Mouse (Mus musculus): Measurements from ENCODE around the gene Rabif.
"Not testable (repeated sequence)": the region's sequence is repeated elsewhere in the genome, so short reads cannot be mapped to it uniquely, and the experiment has no call there.

Gene Rabif

GRCm38 (mm10) chr1:134512183-134512582, 17.7 kb downstream of the Rabif start:
- DNase-seq (ENCODE audit: extremely low read depth, insufficient read length, low spot score): no peak

GRCm38 (mm10) chr1:134512584-134512983, 18.1 kb downstream of the Rabif start:
- DNase-seq (ENCODE audit: extremely low read depth, insufficient read length, low spot score): no peak

GRCm38 (mm10) chr1:134513312-134513860, 18.9 kb downstream of the Rabif start:
- peak; percentile 14 for DNase-seq (ENCODE audit: extremely low read depth, insufficient read length, low spot score)

- DNase-seq (ENCODE audit: extremely low read depth, insufficient read length, low spot score): no peak
Observed at GRCm38 (mm10) chr1:134513876-134514590, 19.6 kb downstream of the Rabif start.

- DNase-seq (ENCODE audit: extremely low read depth, insufficient read length, low spot score): no peak
Observed at GRCm38 (mm10) chr1:134515891-134516290, 21.4 kb downstream of the Rabif start.

- no peak for DNase-seq (ENCODE audit: extremely low read depth, insufficient read length, low spot score)
Observed at GRCm38 (mm10) chr1:134516491-134517198, 22.2 kb downstream of the Rabif start.

- DNase-seq (ENCODE audit: extremely low read depth, insufficient read length, low spot score): not testable (repeated sequence)
Observed at GRCm38 (mm10) chr1:134517841-134518240, 23.4 kb downstream of the Rabif start.

- DNase-seq (ENCODE audit: extremely low read depth, insufficient read length, low spot score): peak; percentile 14
Observed at GRCm38 (mm10) chr1:134518677-134519076, 24.2 kb downstream of the Rabif start.

GRCm38 (mm10) chr1:134519201-134519600, 24.8 kb downstream of the Rabif start:
- not testable (repeated sequence) for DNase-seq (ENCODE audit: extremely low read depth, insufficient read length, low spot score)

GRCm38 (mm10) chr1:134520001-134520721, 25.7 kb downstream of the Rabif start:
- no peak for DNase-seq (ENCODE audit: extremely low read depth, insufficient read length, low spot score)

GRCm38 (mm10) chr1:134521163-134521562, 26.7 kb downstream of the Rabif start:
- no peak for DNase-seq (ENCODE audit: extremely low read depth, insufficient read length, low spot score)

- DNase-seq (ENCODE audit: extremely low read depth, insufficient read length, low spot score): no peak
Observed at GRCm38 (mm10) chr1:134522325-134522724, 27.9 kb downstream of the Rabif start.

GRCm38 (mm10) chr1:134524424-134524823, 30.0 kb downstream of the Rabif start:
- DNase-seq (ENCODE audit: extremely low read depth, insufficient read length, low spot score): no peak

- no peak for DNase-seq (ENCODE audit: extremely low read depth, insufficient read length, low spot score)
Observed at GRCm38 (mm10) chr1:134525015-134525414, 30.6 kb downstream of the Rabif start.

GRCm38 (mm10) chr1:134526752-134527151, 32.3 kb downstream of the Rabif start:
- no peak for DNase-seq (ENCODE audit: extremely low read depth, insufficient read length, low spot score)

GRCm38 (mm10) chr1:134530618-134531017, 36.2 kb downstream of the Rabif start:
- DNase-seq (ENCODE audit: extremely low read depth, insufficient read length, low spot score): no peak

GRCm38 (mm10) chr1:134533710-134534109, 39.3 kb downstream of the Rabif start:
- not testable (repeated sequence) for DNase-seq (ENCODE audit: extremely low read depth, insufficient read length, low spot score)

GRCm38 (mm10) chr1:134535054-134535453, 40.6 kb downstream of the Rabif start:
- no peak for DNase-seq (ENCODE audit: extremely low read depth, insufficient read length, low spot score)

GRCm38 (mm10) chr1:134535513-134535912, 41.1 kb downstream of the Rabif start:
- no peak for DNase-seq (ENCODE audit: extremely low read depth, insufficient read length, low spot score)

GRCm38 (mm10) chr1:134540610-134541009, 46.2 kb downstream of the Rabif start:
- no peak for DNase-seq (ENCODE audit: extremely low read depth, insufficient read length, low spot score)

- DNase-seq (ENCODE audit: extremely low read depth, insufficient read length, low spot score): no peak
Observed at GRCm38 (mm10) chr1:134548231-134548630, 53.8 kb downstream of the Rabif start.
